Mouse (Mus musculus) ZHBTc4 (cell line): ENCODE data around the gene Rspo4.

Experiments
- DNase-seq: peaks from one replicate; pipeline ENCODE4 v3.0.0-alpha.2; 2011; ENCODE audit warnings: low read depth, low spot score

Gene Rspo4

GRCm38 (mm10) chr2:151842648-151843226, at the start of gene Rspo4:
TSS of gene Rspo4 (plus strand) at chr2:151842927.
- DNase-seq = peak; percentile 57

- no peak for DNase-seq
These were observed 27.1 kb upstream of the Rspo4 start for GRCm38 (mm10) chr2:151815586-151815985.

- peak; percentile 22 for DNase-seq
These were observed 19.6 kb downstream of the Rspo4 start for GRCm38 (mm10) chr2:151862257-151862810.

- DNase-seq = no peak
These were observed 22.2 kb downstream of the Rspo4 start for GRCm38 (mm10) chr2:151864941-151865340.

GRCm38 (mm10) chr2:151866487-151866886, 23.8 kb downstream of the Rspo4 start:
- DNase-seq = peak; percentile 85

- DNase-seq = no peak
These were observed 25.5 kb downstream of the Rspo4 start for GRCm38 (mm10) chr2:151868196-151868595.

- DNase-seq = peak; percentile 57
These were observed 31.8 kb downstream of the Rspo4 start for GRCm38 (mm10) chr2:151874551-151874950.

GRCm38 (mm10) chr2:151876012-151876485, 33.3 kb downstream of the Rspo4 start:
- DNase-seq = peak; percentile 82

- no peak for DNase-seq
These were observed 35.9 kb downstream of the Rspo4 start for GRCm38 (mm10) chr2:151878645-151879044.

- DNase-seq = peak; percentile 87
These were observed 37.0 kb downstream of the Rspo4 start for GRCm38 (mm10) chr2:151879760-151880159.

- DNase-seq = no peak
These were observed 48.3 kb downstream of the Rspo4 start for GRCm38 (mm10) chr2:151891031-151891430.

GRCm38 (mm10) chr2:151893122-151893774, 50.5 kb downstream of the Rspo4 start:
- DNase-seq = no peak

GRCm38 (mm10) chr2:151894209-151894980, 51.7 kb downstream of the Rspo4 start:
- no peak for DNase-seq

GRCm38 (mm10) chr2:151895911-151896310, 53.2 kb downstream of the Rspo4 start:
- DNase-seq = no peak

- DNase-seq = no peak
These were observed 55.4 kb downstream of the Rspo4 start for GRCm38 (mm10) chr2:151898106-151898505.

GRCm38 (mm10) chr2:151900845-151901244, 58.1 kb downstream of the Rspo4 start:
- no peak for DNase-seq

GRCm38 (mm10) chr2:151903267-151903666, 60.5 kb downstream of the Rspo4 start:
- DNase-seq = no peak

- peak; percentile 49 for DNase-seq
These were observed 61.2 kb downstream of the Rspo4 start for GRCm38 (mm10) chr2:151903933-151904332.

GRCm38 (mm10) chr2:151904636-151905035, 61.9 kb downstream of the Rspo4 start:
- DNase-seq = no peak

- no peak for DNase-seq
These were observed 64.3 kb downstream of the Rspo4 start for GRCm38 (mm10) chr2:151907020-151907419.

- no peak for DNase-seq
These were observed 66.7 kb downstream of the Rspo4 start for GRCm38 (mm10) chr2:151909386-151909785.

GRCm38 (mm10) chr2:151910498-151910897, 67.8 kb downstream of the Rspo4 start:
- no peak for DNase-seq
